Comparison of ENCODE assay signal across 10 mouse cellular contexts in genomic region chr13:109487378-109487777, GRCm38 (mm10).
DNase-seq lines count a peak whose midpoint lies in the region; ATAC-seq lines count a peak whose summit lies in the region.
"Had no signal": no experiment of that assay in that cellular context is flagged by ENCODE, and none has a peak within 500 bp of the region (broad histone marks: within the 10 kb centered on the region; RNA-seq: fewer than 3 reads in every experiment).

No protein-coding gene starts in this region.

- H3K4me1 ChIP-seq in midbrain, embryonic 14.5 days (ENCODE audit: control insufficient read depth, insufficient read depth, low read length), result peaks cover 17% of the 10 kb centered on the region
- H3K4me1 ChIP-seq in midbrain, embryonic 13.5 days (replicated peaks), result peaks cover 37% of the 10 kb centered on the region
- peaks cover 29% of the 10 kb centered on the region for H3K4me1 ChIP-seq in neural tube, embryonic 15.5 days
- H3K4me1 ChIP-seq: stomach, embryonic 15.5 days had no signal

- no peaks in the 10 kb centered on the region for H3K27me3 ChIP-seq in midbrain, embryonic 14.5 days (ENCODE audit: control insufficient read depth, insufficient read depth, low read length)
- H3K27me3 ChIP-seq in midbrain, embryonic 13.5 days, result no peaks in the 10 kb centered on the region
- H3K27me3 ChIP-seq in neural tube, embryonic 15.5 days (replicated peaks), result no peaks in the 10 kb centered on the region
- H3K27me3 ChIP-seq: stomach, embryonic 15.5 days had no signal

- no peak overlapping the region for H3K9ac ChIP-seq in midbrain, embryonic 14.5 days (replicated peaks; ENCODE audit: low read length)
- no peak overlapping the region for H3K9ac ChIP-seq in midbrain, embryonic 13.5 days (replicated peaks)
- H3K9ac ChIP-seq in neural tube, embryonic 15.5 days (replicated peaks), result no peak overlapping the region
- H3K9ac ChIP-seq: stomach, embryonic 15.5 days had no signal

- no peaks in the 10 kb centered on the region for H3K36me3 ChIP-seq in midbrain, embryonic 14.5 days (ENCODE audit: control insufficient read depth, insufficient read depth, low read length)
- no peaks in the 10 kb centered on the region for H3K36me3 ChIP-seq in midbrain, embryonic 13.5 days
- no peaks in the 10 kb centered on the region for H3K36me3 ChIP-seq in neural tube, embryonic 15.5 days
- H3K36me3 ChIP-seq: stomach, embryonic 15.5 days had no signal

- WGBS in midbrain, embryonic 14.5 days, result 20% methylated on average over 2 of the region's 2 CpGs
- WGBS in midbrain, embryonic 13.5 days, result 21% methylated on average over 2 of the region's 2 CpGs
- WGBS in neural tube, embryonic 15.5 days, result 22% methylated on average over 2 of the region's 2 CpGs

- H3K4me2 ChIP-seq in midbrain, embryonic 14.5 days (ENCODE audit: low read length), result no peak overlapping the region
- no peak overlapping the region for H3K4me2 ChIP-seq in midbrain, embryonic 13.5 days (replicated peaks)
- H3K4me2 ChIP-seq in neural tube, embryonic 15.5 days, result no peak overlapping the region
- H3K4me2 ChIP-seq: stomach, embryonic 15.5 days had no signal

- peak; percentile 31 to 42 for DNase-seq in cerebellum, postnatal 14 days
- DNase-seq in cerebellum, adult 9-10 months, result no peak
- peak; percentile 69 for DNase-seq in midbrain, embryonic 14.5 days
- DNase-seq in layer of hippocampus, adult 18-20 months (ENCODE audit: low spot score in 2 of 2), result peak; percentile 39 to 70
- no peak for DNase-seq in cerebellum, adult 18-20 months
- no peak for DNase-seq in urinary bladder, adult 2 months (ENCODE audit: low spot score)

- no peak for ATAC-seq in midbrain, embryonic 14.5 days (ENCODE audit: low FRiP score, low TSS enrichment)
- no peak for ATAC-seq in midbrain, embryonic 13.5 days
- no peak for ATAC-seq in neural tube, embryonic 15.5 days (ENCODE audit: low FRiP score)

- H3K9me3 ChIP-seq in midbrain, embryonic 14.5 days (ENCODE audit: control insufficient read depth, low read length), result no peaks in the 10 kb centered on the region
- no peaks in the 10 kb centered on the region for H3K9me3 ChIP-seq in midbrain, embryonic 13.5 days
- H3K9me3 ChIP-seq in neural tube, embryonic 15.5 days (replicated peaks), result no peaks in the 10 kb centered on the region
- H3K9me3 ChIP-seq: stomach, embryonic 15.5 days had no signal

- no peak overlapping the region for H3K4me3 ChIP-seq in midbrain, embryonic 14.5 days (replicated peaks; ENCODE audit: low read depth, low read length)
- H3K4me3 ChIP-seq in midbrain, embryonic 13.5 days (replicated peaks), result no peak overlapping the region
- H3K4me3 ChIP-seq in neural tube, embryonic 15.5 days (replicated peaks), result no peak overlapping the region
- H3K4me3 ChIP-seq: stomach, embryonic 15.5 days had no signal

- no peak overlapping the region for H3K27ac ChIP-seq in midbrain, embryonic 14.5 days (replicated peaks; ENCODE audit: low read depth, low read length)
- H3K27ac ChIP-seq in midbrain, embryonic 13.5 days, result no peak overlapping the region
- peak overlapping the region; percentile 14; the same call in 1 of the 2 replicates for H3K27ac ChIP-seq in neural tube, embryonic 15.5 days (replicated peaks)
- H3K27ac ChIP-seq: macrophage; stomach, embryonic 15.5 days had no signal

Comparison
In these comparisons a context has a peak if more than half of its experiments do, and no peak if none do; other contexts are left out.
1. DNase-seq: peak in cerebellum, postnatal 14 days (2 of 2), midbrain, embryonic 14.5 days (single experiment) and layer of hippocampus, adult 18-20 months (2 of 2); none in cerebellum, adult 9-10 months (single experiment), cerebellum, adult 18-20 months (0 of 2) and urinary bladder, adult 2 months (single experiment).